Mouse (Mus musculus) layer of hippocampus, postnatal 10 days (tissue): ENCODE measurements around the gene Cend1. TPM values are rescaled to one million over a fixed set of nuclear protein-coding genes. Genes with fewer than 3 reads are reported as not detected.
"Not testable (repeated sequence)": the region's sequence is repeated elsewhere in the genome, so short reads cannot be mapped to it uniquely, and the experiment has no call there.

ENCODE experiments used
- DNase-seq, 2 experiments: peaks; one replicate each; pipeline ENCODE4 v3.0.0; 2021; ENCODE audit warnings: low spot score in 2 of 2
- total RNA-seq, 2 experiments: library from RNA; stranded (reverse); gene quantifications; 2 replicates each; pipeline ENCODE4 v1.2.3; 2021

Cend1 gene
- total RNA-seq, 2 experiments from 2014 or later, result 259 to 281 TPM

- not testable (repeated sequence) for DNase-seq
These were observed 17.1 kb upstream of the Cend1 start for GRCm38 (mm10) chr7:141446374-141446773.

- peak in 1 of 2 experiments; percentile 14 for DNase-seq
These were observed 14.5 kb upstream of the Cend1 start, which contains the start of gene Pidd1 for GRCm38 (mm10) chr7:141443828-141444237. Gene Pidd1 (minus strand): TSS chr7:141444025.

GRCm38 (mm10) chr7:141443081-141443821 is 14.0 kb upstream of the Cend1 start:
- DNase-seq, result peak in 1 of 2 experiments; percentile 19

- DNase-seq, result no peak
These were observed 12.9 kb upstream of the Cend1 start for GRCm38 (mm10) chr7:141442199-141442598.

GRCm38 (mm10) chr7:141441460-141441859 is 12.2 kb upstream of the Cend1 start:
- DNase-seq, result no peak

GRCm38 (mm10) chr7:141440613-141441012 is 11.3 kb upstream of the Cend1 start:
- peak; percentile 68 to 71 for DNase-seq

GRCm38 (mm10) chr7:141439811-141440210 is 10.5 kb upstream of the Cend1 start:
- DNase-seq, result no peak

GRCm38 (mm10) chr7:141439140-141439679 is 9.9 kb upstream of the Cend1 start:
- DNase-seq, result no peak

- DNase-seq, result no peak
These were observed 9.1 kb upstream of the Cend1 start for GRCm38 (mm10) chr7:141438201-141438968.

GRCm38 (mm10) chr7:141437178-141438120 is 8.2 kb upstream of the Cend1 start, which contains the start of gene Slc25a22:
Gene Slc25a22 (minus strand): TSS chr7:141437892.
- peak; percentile 84 to 90 for DNase-seq

GRCm38 (mm10) chr7:141436523-141436892 is 7.2 kb upstream of the Cend1 start:
- no peak for DNase-seq

GRCm38 (mm10) chr7:141435856-141436522 is 6.7 kb upstream of the Cend1 start:
- no peak for DNase-seq

GRCm38 (mm10) chr7:141435129-141435855 is 6.0 kb upstream of the Cend1 start:
- peak in 1 of 2 experiments; percentile 50 for DNase-seq

GRCm38 (mm10) chr7:141434464-141434863 is 5.2 kb upstream of the Cend1 start:
- DNase-seq, result peak; percentile 59 to 69

- DNase-seq, result no peak
These were observed 4.5 kb upstream of the Cend1 start for GRCm38 (mm10) chr7:141433517-141434400.

GRCm38 (mm10) chr7:141432741-141433516 is 3.6 kb upstream of the Cend1 start:
- DNase-seq, result no peak

- DNase-seq, result no peak
These were observed 2.9 kb upstream of the Cend1 start for GRCm38 (mm10) chr7:141432186-141432611.
